Mouse (Mus musculus) ES-E14 (cell line): ENCODE results near the gene Prkaa1. TPM values are rescaled to one million over a fixed set of nuclear protein-coding genes. Genes with fewer than 3 reads are reported as not detected.
"Not testable (repeated sequence)": the region's sequence is repeated elsewhere in the genome, so short reads cannot be mapped to it uniquely, and the experiment has no call there.

ENCODE experiments used
- DNase-seq: peaks from one replicate; pipeline ENCODE4 v3.0.0-alpha.2; 2013; ENCODE audit warnings: low read depth, low spot score
- H3K27ac ChIP-seq: 2 replicates; pipeline ENCODE4 v1.5.1; 2012; ENCODE audit warnings: low read depth, mild to moderate bottlenecking, low read length, moderate library complexity, mixed read lengths; ENCODE audit not compliant: poor library complexity, insufficient read depth, severe bottlenecking
- H3K36me3 ChIP-seq: 2 replicates; pipeline ENCODE4 v1.6.1; 2012; ENCODE audit warnings: mild to moderate bottlenecking, low read length, moderate library complexity, mixed read lengths; ENCODE audit not compliant: control insufficient read depth, poor library complexity, insufficient read depth, severe bottlenecking
- H3K4me1 ChIP-seq, 2 experiments: fragments of 150-350 bp in 1 of 2; sonication (generic) in 1 of 2; 2 replicates each; pipeline ENCODE4 v1.6.1; 2012; ENCODE audit warnings: low read length in 2 of 2, mild to moderate bottlenecking in 1 of 2, mixed read lengths in 1 of 2; ENCODE audit not compliant: control insufficient read depth in 2 of 2, insufficient read depth in 2 of 2, poor library complexity in 1 of 2
- H3K4me3 ChIP-seq, 2 experiments: fragments of 150-350 bp in 1 of 2; sonication (generic) in 1 of 2; 2 replicates each; pipeline ENCODE4 v1.5.1; 2012; ENCODE audit warnings: low read length in 2 of 2, low read depth in 1 of 2, mild to moderate bottlenecking in 1 of 2, mixed read lengths in 1 of 2; ENCODE audit not compliant: insufficient read depth in 1 of 2, poor library complexity in 1 of 2, severe bottlenecking in 1 of 2
- H3K9ac ChIP-seq: 2 replicates; pipeline ENCODE4 v1.6.1; 2012; ENCODE audit warnings: low read depth, mild to moderate bottlenecking, low read length, mixed read lengths; ENCODE audit not compliant: poor library complexity, insufficient read depth, severe bottlenecking
- H3K9me3 ChIP-seq: fragments of 150-350 bp; sonication (generic); 2 replicates; pipeline ENCODE4 v1.6.1; 2012; ENCODE audit warnings: low read depth, mild to moderate bottlenecking, low read length; ENCODE audit not compliant: control insufficient read depth, insufficient read depth
- CHD2 ChIP-seq: IDR thresholded peaks from 2 replicates; pipeline ENCODE4 v1.6.1; 2014; ENCODE audit warnings: mild to moderate bottlenecking, low read depth, low read length, inconsistent platforms
- HCFC1 ChIP-seq: IDR thresholded peaks from 2 replicates; pipeline ENCODE4 v1.6.1; 2012; ENCODE audit warnings: low read length, inconsistent platforms, borderline replicate concordance; ENCODE audit not compliant: insufficient read depth
- MAFK ChIP-seq: IDR thresholded peaks from 2 replicates; pipeline ENCODE4 v1.6.1; 2014; ENCODE audit warnings: mild to moderate bottlenecking, low read depth, low read length, inconsistent platforms; ENCODE audit not compliant: insufficient read depth
- ZC3H11A ChIP-seq: IDR thresholded peaks from 2 replicates; pipeline ENCODE4 v1.6.1; 2012; ENCODE audit warnings: low read depth, mild to moderate bottlenecking, inconsistent platforms, low read length, borderline replicate concordance
- ZNF384 ChIP-seq: IDR thresholded peaks from 2 replicates; pipeline ENCODE4 v1.6.1; 2012; ENCODE audit warnings: low read depth, low read length, inconsistent platforms
- in situ Hi-C, 2 experiments: fragments of 600-800 bp; cut with MboI; formaldehyde crosslinking; loops; one replicate each; pipeline ENCODE4 v1.15.1; 2025; ENCODE audit warnings: low sequenced_read_pairs in 2 of 2, inconsistent platforms in 1 of 2; ENCODE audit not compliant: unreplicated experiment in 2 of 2
- total RNA-seq: library from RNA; depleted of rRNA; stranded (reverse); fragments of 300-350 nt; gene quantifications from 2 replicates; pipeline ENCODE4 v1.2.3, GENCODE M21; 2012

Gene Prkaa1
- total RNA-seq, 1 experiment, result 12.9 TPM

DNA sequence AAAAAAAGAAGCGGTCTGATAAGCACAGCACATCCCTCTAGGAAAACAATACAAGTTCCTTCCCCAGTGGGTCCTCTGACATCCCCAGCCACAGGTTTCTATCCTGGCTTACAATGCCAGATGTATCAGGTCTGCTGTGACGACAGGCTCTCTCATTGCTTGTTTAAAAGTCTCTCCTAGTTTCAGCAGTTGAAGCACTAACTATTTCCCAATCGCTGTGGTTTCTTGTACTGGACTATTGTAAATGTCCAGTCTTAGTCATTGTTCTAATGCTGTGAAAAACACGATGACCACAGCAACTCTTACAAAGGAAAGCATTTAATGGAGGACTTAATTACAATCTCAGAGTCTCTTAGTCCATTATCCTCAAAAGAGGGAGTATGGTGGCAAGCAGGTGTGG is 17.2 kb upstream of the Prkaa1 start:
- in situ Hi-C loops, result no loop called here
- H3K27ac ChIP-seq, result no peak overlapping the region
- TF ChIP-seq ZNF384 (no peak), CHD2 (no peak), HCFC1 (no peak), MAFK (no peak), ZC3H11A (no peak)
- H3K4me1 ChIP-seq, result no peaks in the 10 kb centered on the region
- DNase-seq, result no peak
- no peak overlapping the region for H3K4me3 ChIP-seq
- peaks cover 10% of the 10 kb centered on the region; the same call in 1 of the 2 replicates for H3K36me3 ChIP-seq
- H3K9me3 ChIP-seq, result no peaks in the 10 kb centered on the region
- no peak overlapping the region for H3K9ac ChIP-seq

DNA sequence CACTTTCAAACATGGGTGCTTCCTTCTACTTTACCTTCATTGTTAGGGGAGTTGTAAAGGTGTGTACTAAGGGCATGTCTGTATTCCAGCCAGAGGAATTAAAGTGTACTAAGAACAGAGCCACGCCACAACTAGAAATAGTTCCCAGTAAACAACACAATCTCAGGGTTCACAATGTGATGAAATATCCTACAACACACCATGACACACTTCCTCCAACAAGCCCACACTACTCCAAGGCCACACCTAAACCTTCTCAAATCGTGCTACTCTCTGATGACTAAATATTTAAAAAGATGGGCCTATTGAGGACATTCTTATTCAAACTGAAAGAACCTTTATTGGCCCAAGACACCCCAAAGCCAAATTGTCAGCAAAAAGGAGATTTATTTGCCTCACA is 16.2 kb upstream of the Prkaa1 start:
- peaks cover 9% of the 10 kb centered on the region; the same call in 1 of the 2 replicates for H3K36me3 ChIP-seq
- no peak for DNase-seq
- no peak for TF ChIP-seq ZNF384
- TF ChIP-seq MAFK, result no peak
- TF ChIP-seq CHD2, result no peak
- TF ChIP-seq ZC3H11A, result no peak
- TF ChIP-seq HCFC1, result no peak
- in situ Hi-C loops, result no loop called here
- H3K9ac ChIP-seq, result no peak overlapping the region
- H3K4me3 ChIP-seq, result no peak overlapping the region
- H3K27ac ChIP-seq, result no peak overlapping the region
- H3K4me1 ChIP-seq, result no peaks in the 10 kb centered on the region
- H3K9me3 ChIP-seq, result no peaks in the 10 kb centered on the region

DNA sequence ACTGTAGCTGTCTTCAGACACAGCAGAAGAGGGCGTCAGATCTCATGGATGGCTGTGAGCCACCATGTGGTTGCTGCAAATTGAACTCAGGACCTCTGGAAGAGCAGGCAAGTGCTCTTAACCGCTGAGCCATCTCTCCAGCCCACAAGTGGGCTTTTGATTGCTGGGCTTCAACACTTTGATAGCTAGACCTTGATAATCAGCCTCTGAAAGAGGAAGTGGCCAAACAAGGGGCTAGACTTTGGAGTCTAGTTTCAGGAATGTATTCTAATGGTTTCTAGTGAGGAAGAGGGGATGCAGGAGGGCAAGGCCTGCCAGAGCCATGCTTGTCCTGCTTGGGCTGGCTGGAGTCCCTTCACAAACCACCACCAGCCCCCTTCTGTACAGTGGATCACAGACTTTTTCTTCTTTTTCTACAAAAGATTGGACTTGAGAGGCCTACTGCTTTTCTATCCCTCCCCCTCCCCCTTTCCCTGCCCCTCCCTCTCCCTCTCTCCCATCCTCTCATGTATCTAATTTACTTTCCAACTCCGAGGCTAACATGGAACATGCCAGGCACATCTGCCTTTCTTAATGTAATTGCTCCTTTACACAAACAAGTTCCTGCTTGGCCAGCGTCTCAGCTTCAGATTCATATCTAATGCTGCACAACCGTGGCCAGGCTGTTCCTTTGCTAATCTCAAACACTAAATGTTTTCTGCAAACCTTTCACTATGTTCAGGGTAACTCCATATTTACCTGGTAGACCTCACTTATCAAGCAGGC is 15.3 kb upstream of the Prkaa1 start:
- H3K4me1 ChIP-seq, result peaks cover 0 to 2% of the 10 kb centered on the region in 2 experiments; a peak in 1 of 4 replicates
- TF ChIP-seq HCFC1 (no peak), ZNF384 (no peak), CHD2 (no peak), ZC3H11A (no peak)
- in situ Hi-C loops, result no loop called here

DNA sequence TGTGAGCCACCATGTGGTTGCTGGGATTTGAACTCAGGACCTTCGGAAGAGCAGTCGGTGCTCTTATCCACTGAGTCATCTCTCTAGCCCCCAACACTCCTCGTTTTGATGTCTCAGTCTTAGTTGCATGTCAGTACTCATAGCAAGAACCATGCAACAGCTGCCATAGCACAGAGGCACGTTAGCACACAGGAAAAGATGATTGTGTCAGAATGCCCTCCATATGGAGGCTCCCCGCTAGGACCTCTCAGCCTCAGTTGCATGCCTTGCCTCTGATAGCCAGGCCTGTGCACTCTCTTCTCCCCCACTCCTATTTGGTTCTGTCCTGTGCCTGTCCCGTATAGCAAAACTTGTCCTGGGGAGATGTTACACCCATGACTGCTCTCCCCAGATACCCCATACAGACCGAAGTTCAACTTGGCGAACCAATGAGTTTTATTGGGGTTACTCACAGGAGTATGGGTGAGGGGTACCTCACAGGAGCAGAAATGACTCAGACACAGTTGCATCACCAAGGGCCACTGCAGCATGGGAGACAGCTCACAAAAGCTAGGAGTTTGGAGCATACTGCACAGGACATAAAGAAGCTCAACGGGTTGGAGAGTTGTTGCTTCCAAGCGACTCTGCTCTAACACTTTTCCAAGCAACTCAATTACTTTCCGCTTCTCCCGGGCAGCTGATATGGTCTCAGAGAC is 14.4 kb upstream of the Prkaa1 start:
- TF ChIP-seq ZC3H11A (no peak), CHD2 (no peak), MAFK (no peak), HCFC1 (no peak), ZNF384 (no peak)
- Histone ChIP-seq H3K9ac (no peak overlapping the region), H3K27ac (no peak overlapping the region), H3K4me1 (peaks cover 0 to 2% of the 10 kb centered on the region in 2 experiments; a peak in 1 of 4 replicates), H3K9me3 (no peaks in the 10 kb centered on the region), H3K36me3 (peaks cover 4% of the 10 kb centered on the region; the same call in 1 of the 2 replicates), H3K4me3 (no peak overlapping the region)
- in situ Hi-C loops, result no loop called here
- no peak for DNase-seq

More for the DNA sequence above, 15.3 kb upstream of the Prkaa1 start:
- DNase-seq, result no peak
- Histone ChIP-seq H3K27ac (no peak overlapping the region), H3K9ac (no peak overlapping the region), H3K9me3 (no peaks in the 10 kb centered on the region), H3K36me3 (peaks cover 6% of the 10 kb centered on the region; the same call in 1 of the 2 replicates), H3K4me3 (no peak overlapping the region)

DNA sequence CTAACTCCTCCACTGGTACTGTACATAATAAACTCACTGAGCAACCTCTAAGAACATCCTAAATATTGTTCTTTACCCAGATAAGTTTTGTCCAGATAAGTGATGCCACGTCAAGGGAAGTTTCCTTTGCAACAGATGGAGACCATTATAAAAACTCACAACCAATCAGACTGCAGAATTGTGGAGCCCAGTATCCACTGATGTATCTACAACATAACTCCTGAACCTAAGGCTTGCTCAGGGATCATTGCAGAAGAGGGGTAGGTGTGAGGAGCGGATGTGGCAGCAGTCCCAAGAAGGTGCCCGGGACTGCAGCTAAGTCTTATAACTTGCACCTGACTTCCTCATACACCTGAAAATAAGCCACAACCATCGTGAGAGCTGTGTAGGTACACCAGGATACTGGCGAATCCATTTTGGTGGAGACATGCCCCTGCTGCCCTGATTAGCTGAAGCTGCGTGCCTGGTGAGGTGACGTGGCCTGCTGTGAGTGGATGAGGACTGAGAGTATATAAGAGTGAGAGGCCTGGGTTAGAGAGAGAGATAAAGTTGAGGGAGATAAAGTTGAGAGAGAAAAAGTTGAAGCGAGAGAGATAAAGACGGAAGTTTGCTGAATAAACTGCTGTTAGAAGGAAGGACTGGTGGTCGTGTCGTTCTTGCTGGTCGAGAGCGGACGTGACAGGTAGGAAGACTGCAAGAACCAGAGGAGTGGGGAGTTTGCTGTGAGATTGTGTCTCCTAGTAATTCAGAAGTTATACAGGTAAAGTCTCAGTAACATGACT is 12.6 kb upstream of the Prkaa1 start:
- H3K4me3 ChIP-seq, in situ Hi-C loops, H3K36me3 ChIP-seq, H3K9me3 ChIP-seq, H3K9ac ChIP-seq, DNase-seq, H3K27ac ChIP-seq: not testable (repeated sequence)
- peaks cover 4 to 11% of the 10 kb centered on the region in 2 experiments; a peak in 3 of 4 replicates for H3K4me1 ChIP-seq
